Mouse (Mus musculus): Measurements from ENCODE around the gene Rpl31. TPM values are rescaled to one million over a fixed set of nuclear protein-coding genes. Genes with fewer than 3 reads are reported as not detected.

The Rpl31 gene
- total and polyA plus RNA-seq, 2 experiments from 2014 or later: 273 to 367 TPM

DNA sequence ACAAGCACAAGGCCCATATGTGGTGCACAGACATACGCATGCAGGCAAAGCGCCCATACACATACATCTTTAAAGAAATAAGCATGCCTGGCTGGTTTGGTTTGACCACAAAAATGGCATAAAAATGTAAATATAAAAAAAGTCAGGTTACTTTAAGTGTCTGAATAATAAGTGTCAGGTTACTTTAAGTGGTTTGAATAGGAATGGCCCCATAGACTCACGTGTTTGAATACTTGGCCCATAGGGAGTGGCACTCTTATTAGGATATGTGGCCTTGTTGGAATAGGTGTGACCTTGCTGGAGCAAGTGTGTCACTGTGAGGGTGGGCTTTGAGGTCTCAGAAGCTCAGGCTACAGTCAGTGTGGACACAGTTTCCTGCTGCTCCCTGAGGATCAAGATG lies 27.0 kb downstream of the Rpl31 start:
- DNase-seq (ENCODE audit: low spot score): no peak
- WGBS: 84% methylated on average over 3 of the region's 3 CpGs
- Histone ChIP-seq H3K4me1 (ENCODE audit: insufficient read depth, low read length) (no peaks in the 10 kb centered on the region), H3K9ac (replicated peaks; ENCODE audit: low read length, poor library complexity, severe bottlenecking) (no peak overlapping the region), H3K27me3 (ENCODE audit: insufficient read depth, low read length) (no peaks in the 10 kb centered on the region), H3K4me3 (ENCODE audit: low read depth, low read length) (no peak overlapping the region), H3K36me3 (ENCODE audit: insufficient read depth, low read length) (peaks cover 6% of the 10 kb centered on the region; the same call in 1 of the 2 replicates), H3K4me2 (ENCODE audit: low read depth, low read length, poor library complexity, severe bottlenecking) (no peak overlapping the region), H3K27ac (ENCODE audit: low read depth, low read length) (no peak overlapping the region), H3K9me3 (ENCODE audit: low read length) (no peaks in the 10 kb centered on the region)
- no peak for ATAC-seq (ENCODE audit: low FRiP score)
- TF ChIP-seq CTCF (IDR thresholded peaks at IDR 0.05): no peak

DNA sequence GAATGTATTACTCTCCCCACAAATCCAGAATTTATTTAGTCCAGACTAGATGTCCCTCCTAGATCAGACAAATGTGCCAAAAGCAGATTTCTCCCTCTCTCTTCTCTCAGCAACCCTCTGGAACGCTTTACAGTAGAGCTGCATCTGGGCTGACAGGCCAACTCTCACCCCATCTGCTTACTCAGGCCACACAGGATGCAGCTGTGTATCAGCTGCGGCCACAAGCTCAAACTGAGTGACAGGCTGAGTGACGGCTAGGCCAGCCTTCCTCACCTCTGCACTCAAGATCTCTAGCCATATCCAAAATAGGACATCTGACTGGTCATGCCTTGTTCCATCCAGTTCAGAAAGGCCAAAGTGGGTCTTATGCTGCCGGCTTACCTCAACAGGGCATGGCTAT lies 28.7 kb downstream of the Rpl31 start:
- H3K9ac ChIP-seq (replicated peaks; ENCODE audit: low read length, poor library complexity, severe bottlenecking): no peak overlapping the region
- H3K4me2 ChIP-seq (ENCODE audit: low read depth, low read length, poor library complexity, severe bottlenecking): no peak overlapping the region
- DNase-seq (ENCODE audit: low spot score) (no peak), ATAC-seq (ENCODE audit: low FRiP score) (no peak)
- H3K27me3 ChIP-seq (ENCODE audit: insufficient read depth, low read length): no peaks in the 10 kb centered on the region
- no peak overlapping the region for H3K27ac ChIP-seq (ENCODE audit: low read depth, low read length)
- no peak overlapping the region for H3K4me3 ChIP-seq (ENCODE audit: low read depth, low read length)
- H3K4me1 ChIP-seq (ENCODE audit: insufficient read depth, low read length): no peaks in the 10 kb centered on the region
- no peak for TF ChIP-seq CTCF (IDR thresholded peaks at IDR 0.05)
- no peaks in the 10 kb centered on the region for H3K9me3 ChIP-seq (ENCODE audit: low read length)
- WGBS: 82% methylated on average over 4 of the region's 4 CpGs
- peaks cover 12% of the 10 kb centered on the region; the same call in 1 of the 2 replicates for H3K36me3 ChIP-seq (ENCODE audit: insufficient read depth, low read length)

DNA sequence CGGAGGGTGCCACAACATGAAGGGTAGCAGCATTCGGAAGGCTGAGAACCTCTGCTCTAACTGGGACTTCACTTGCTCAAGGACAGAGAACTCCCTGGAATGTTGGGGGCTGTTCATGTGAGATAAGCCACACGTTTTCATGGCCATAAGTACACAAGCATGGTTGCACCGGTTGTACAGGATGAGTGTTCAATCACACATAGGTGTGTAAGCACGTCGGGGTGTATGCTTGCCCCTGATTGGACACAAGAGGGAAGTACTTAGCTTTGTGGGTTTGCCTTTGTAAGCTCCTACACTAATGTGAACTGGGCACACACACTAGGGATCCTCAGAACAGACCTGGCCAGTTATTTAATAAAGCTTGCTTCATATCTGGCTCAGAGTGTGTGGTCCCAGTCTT lies 30.6 kb downstream of the Rpl31 start:
- Histone ChIP-seq H3K4me2 (ENCODE audit: low read depth, low read length, poor library complexity, severe bottlenecking) (no peak overlapping the region), H3K9me3 (ENCODE audit: low read length) (no peaks in the 10 kb centered on the region), H3K4me3 (ENCODE audit: low read depth, low read length) (no peak overlapping the region), H3K27me3 (ENCODE audit: insufficient read depth, low read length) (no peaks in the 10 kb centered on the region), H3K4me1 (ENCODE audit: insufficient read depth, low read length) (no peaks in the 10 kb centered on the region), H3K9ac (replicated peaks; ENCODE audit: low read length, poor library complexity, severe bottlenecking) (no peak overlapping the region), H3K27ac (ENCODE audit: low read depth, low read length) (no peak overlapping the region), H3K36me3 (ENCODE audit: insufficient read depth, low read length) (peaks cover 18% of the 10 kb centered on the region)
- ATAC-seq (ENCODE audit: low FRiP score): no peak
- TF ChIP-seq CTCF (IDR thresholded peaks at IDR 0.05): no peak
- WGBS: 94% methylated on average over 6 of the region's 6 CpGs
- no peak for DNase-seq (ENCODE audit: low spot score)

DNA sequence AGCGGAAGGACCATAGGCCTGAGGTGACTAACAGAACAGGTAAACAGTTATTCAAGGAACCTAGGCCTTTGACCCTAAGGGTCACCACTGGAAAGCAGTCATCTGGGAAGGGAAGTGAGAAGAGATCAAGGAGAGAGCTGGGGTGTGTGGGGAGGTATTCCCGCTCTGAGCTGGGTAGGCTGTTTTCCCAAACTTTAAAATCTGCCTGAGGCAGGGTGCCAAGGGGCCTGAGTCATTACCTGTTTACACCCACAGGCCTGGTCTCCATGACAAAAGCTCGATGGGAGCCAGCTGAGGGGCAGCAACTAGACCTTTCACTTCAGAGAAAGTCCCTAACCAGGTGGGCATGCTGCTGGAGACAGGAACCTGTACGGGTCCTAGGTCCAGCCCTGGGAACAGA lies 31.6 kb downstream of the Rpl31 start:
- no peak for ATAC-seq (ENCODE audit: low FRiP score)
- no peaks in the 10 kb centered on the region for H3K9me3 ChIP-seq (ENCODE audit: low read length)

DNA sequence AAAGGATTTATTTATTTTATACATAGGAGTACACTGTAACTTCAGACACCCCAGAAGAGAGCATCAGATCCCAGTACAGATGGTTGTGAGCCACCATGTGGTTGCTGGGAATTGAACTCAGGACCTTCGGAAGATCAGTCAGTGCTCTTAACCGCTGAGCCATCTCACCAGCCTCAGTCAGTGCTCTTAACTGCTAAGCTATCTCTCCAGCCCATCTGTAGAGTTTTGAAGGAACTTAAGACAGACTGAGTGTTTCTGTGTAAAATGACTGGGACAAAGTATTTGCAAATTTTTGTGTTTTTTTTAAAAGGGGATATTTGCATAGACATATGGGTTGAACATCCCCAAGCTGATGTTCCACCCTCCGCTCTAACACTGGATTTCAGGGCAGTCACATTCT lies 32.5 kb downstream of the Rpl31 start:
- peaks cover 17% of the 10 kb centered on the region for H3K36me3 ChIP-seq (ENCODE audit: insufficient read depth, low read length)
- H3K9ac ChIP-seq (replicated peaks; ENCODE audit: low read length, poor library complexity, severe bottlenecking): no peak overlapping the region
- WGBS: 93% methylated on average over 3 of the region's 3 CpGs
- H3K9me3 ChIP-seq (ENCODE audit: low read length): no peaks in the 10 kb centered on the region
- H3K4me2 ChIP-seq (ENCODE audit: low read depth, low read length, poor library complexity, severe bottlenecking): no peak overlapping the region
- ATAC-seq (ENCODE audit: low FRiP score) (no peak), DNase-seq (ENCODE audit: low spot score) (no peak)
- no peaks in the 10 kb centered on the region for H3K27me3 ChIP-seq (ENCODE audit: insufficient read depth, low read length)
- H3K4me1 ChIP-seq (ENCODE audit: insufficient read depth, low read length): no peaks in the 10 kb centered on the region
- H3K4me3 ChIP-seq (ENCODE audit: low read depth, low read length): no peak overlapping the region
- TF ChIP-seq CTCF (IDR thresholded peaks at IDR 0.05): no peak
- H3K27ac ChIP-seq (ENCODE audit: low read depth, low read length): no peak overlapping the region

More for the DNA sequence above, 31.6 kb downstream of the Rpl31 start:
- no peaks in the 10 kb centered on the region for H3K4me1 ChIP-seq (ENCODE audit: insufficient read depth, low read length)
- H3K4me2 ChIP-seq (ENCODE audit: low read depth, low read length, poor library complexity, severe bottlenecking): no peak overlapping the region
- no peak for TF ChIP-seq CTCF (IDR thresholded peaks at IDR 0.05)
- WGBS: 87% methylated on average over 4 of the region's 4 CpGs
- no peaks in the 10 kb centered on the region for H3K27me3 ChIP-seq (ENCODE audit: insufficient read depth, low read length)
- H3K4me3 ChIP-seq (ENCODE audit: low read depth, low read length): no peak overlapping the region
- H3K27ac ChIP-seq (ENCODE audit: low read depth, low read length): no peak overlapping the region
- H3K36me3 ChIP-seq (ENCODE audit: insufficient read depth, low read length): peaks cover 17% of the 10 kb centered on the region
- no peak overlapping the region for H3K9ac ChIP-seq (replicated peaks; ENCODE audit: low read length, poor library complexity, severe bottlenecking)
- no peak for DNase-seq (ENCODE audit: low spot score)

DNA sequence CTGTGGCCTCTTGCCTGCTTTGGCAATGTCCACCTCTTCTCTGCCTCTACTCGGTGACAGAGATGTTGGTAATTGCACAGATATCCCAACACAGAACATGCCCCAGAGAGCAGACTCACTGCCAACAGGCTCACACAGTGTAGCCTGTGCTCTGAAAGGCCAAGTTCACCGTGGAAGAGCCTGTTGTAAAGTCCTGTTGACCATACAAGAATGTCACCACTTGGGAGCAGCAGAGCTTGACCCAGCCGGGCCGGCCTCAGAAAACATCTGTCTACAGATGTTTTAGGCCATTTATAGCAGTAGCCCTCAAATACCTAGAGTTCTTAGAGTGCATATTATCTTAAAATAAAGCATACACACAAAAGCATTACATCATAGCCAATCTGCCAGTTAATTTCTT lies 39.5 kb downstream of the Rpl31 start:
- H3K27me3 ChIP-seq (ENCODE audit: insufficient read depth, low read length): no peaks in the 10 kb centered on the region
- no peak for ATAC-seq (ENCODE audit: low FRiP score)
- TF ChIP-seq CTCF (IDR thresholded peaks at IDR 0.05): peak; percentile 33
- no peak overlapping the region for H3K27ac ChIP-seq (ENCODE audit: low read depth, low read length)
- no peak for DNase-seq (ENCODE audit: low spot score)
- H3K9me3 ChIP-seq (ENCODE audit: low read length): no peaks in the 10 kb centered on the region
- H3K4me3 ChIP-seq (ENCODE audit: low read depth, low read length): no peak overlapping the region
- no peaks in the 10 kb centered on the region for H3K4me1 ChIP-seq (ENCODE audit: insufficient read depth, low read length)
- peaks cover 4% of the 10 kb centered on the region; the same call in 1 of the 2 replicates for H3K36me3 ChIP-seq (ENCODE audit: insufficient read depth, low read length)
- no peak overlapping the region for H3K9ac ChIP-seq (replicated peaks; ENCODE audit: low read length, poor library complexity, severe bottlenecking)
- no peak overlapping the region for H3K4me2 ChIP-seq (ENCODE audit: low read depth, low read length, poor library complexity, severe bottlenecking)
- WGBS: 81% methylated on average over 4 of the region's 4 CpGs

Measured in midbrain, postnatal 0 days (tissue).